Mouse (Mus musculus) heart, embryonic 16.5 days (tissue): ENCODE results near the gene Plekha4. TPM values are rescaled to one million over a fixed set of nuclear protein-coding genes. Genes with fewer than 3 reads are reported as not detected.
A peak's percentile ranks its signal among the peaks of the same experiment; 100 is the strongest.
"Not testable (repeated sequence)": the region's sequence is repeated elsewhere in the genome, so short reads cannot be mapped to it uniquely, and the experiment has no call there.

ENCODE experiments used
- ATAC-seq: fragments of 200-750 bp; cut with Nextera tagmentation; replicated peaks from 2 replicates; pipeline ENCODE4 v1.8.0; 2017; ENCODE audit warnings: moderate number of reproducible peaks; ENCODE audit not compliant: insufficient read depth, low FRiP score; ENCODE audit errors: extremely low read depth
- H3K27ac ChIP-seq: fragments of 300-500 bp; sonication (generic); 2 replicates; pipeline ENCODE4 v1.5.1; 2014; ENCODE audit warnings: mild to moderate bottlenecking, low read length, control low read depth, moderate library complexity
- H3K27me3 ChIP-seq: fragments of 300-500 bp; sonication (generic); 2 replicates; pipeline ENCODE4 v1.6.1; 2014; ENCODE audit warnings: low read length, mixed read lengths; ENCODE audit not compliant: control insufficient read depth, insufficient read depth
- H3K36me3 ChIP-seq: fragments of 300-500 bp; sonication (generic); 2 replicates; pipeline ENCODE4 v1.6.1; 2014; ENCODE audit not compliant: control insufficient read depth, insufficient read depth
- H3K4me1 ChIP-seq: fragments of 300-500 bp; sonication (generic); 2 replicates; pipeline ENCODE4 v1.6.1; 2014; ENCODE audit warnings: low read length, mixed read lengths; ENCODE audit not compliant: control insufficient read depth, insufficient read depth
- H3K4me2 ChIP-seq: fragments of 300-500 bp; sonication (generic); 2 replicates; pipeline ENCODE4 v1.6.1; 2014; ENCODE audit warnings: low read depth, mild to moderate bottlenecking, control low read depth, low read length
- H3K4me3 ChIP-seq: fragments of 300-500 bp; sonication (generic); 2 replicates; pipeline ENCODE4 v1.5.1; 2014; ENCODE audit warnings: mild to moderate bottlenecking, control low read depth, low read length
- H3K9ac ChIP-seq: fragments of 300-500 bp; sonication (generic); 2 replicates; pipeline ENCODE4 v1.6.1; 2014; ENCODE audit warnings: low read length, control low read depth
- H3K9me3 ChIP-seq: fragments of 300-500 bp; sonication (generic); replicated peaks from 2 replicates; pipeline ENCODE4 v1.6.1; 2016; ENCODE audit warnings: low read length; ENCODE audit not compliant: control insufficient read depth
- WGBS: fragments of 180-500 bp; shearing (Covaris S2); extraction: QIAGEN DNeasy Blood & Tissue Kit; methylation state at CpG from one replicate; pipeline ENCODE4 v1.1.7; 2014; 5-methylcytosine and 5-hydroxymethylcytosine counted together
- polyA plus RNA-seq: library from polyadenylated mRNA; unstranded; fragments of >200 nt; fragmentation: Nextera tagmentation; extraction: Ambion mirVana; gene quantifications from 2 replicates; pipeline ENCODE4 v1.2.1, GENCODE M21; 2015

Plekha4 gene
- polyA plus RNA-seq, 1 experiment from 2014 or later, result 1.3 TPM

DNA sequence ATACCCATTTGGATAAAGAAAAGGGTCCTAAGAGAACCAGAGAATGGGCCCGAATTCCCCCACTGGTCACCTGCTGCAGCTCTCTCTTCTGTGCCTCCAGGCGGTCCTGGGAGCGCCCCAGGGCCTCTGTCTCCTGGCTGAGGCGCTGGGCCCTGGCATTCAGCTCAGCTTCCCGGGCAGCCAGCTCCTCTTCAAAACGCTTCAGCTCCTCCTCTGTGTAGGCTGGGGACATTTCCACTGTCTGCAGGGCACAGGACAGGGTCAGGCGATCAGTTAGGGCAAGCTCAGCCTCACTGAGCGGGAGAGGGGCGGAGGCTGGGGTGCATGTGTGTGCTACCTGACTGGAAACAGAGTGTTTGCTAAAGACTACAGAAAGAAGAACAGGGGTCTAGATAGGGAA is 31.6 kb upstream of the Plekha4 start:
- peaks cover 5% of the 10 kb centered on the region; the same call in 1 of the 2 replicates for H3K4me1 ChIP-seq
- no peaks in the 10 kb centered on the region for H3K9me3 ChIP-seq
- 85% methylated on average over 9 of the region's 9 CpGs for WGBS
- H3K36me3 ChIP-seq, result peaks cover 33% of the 10 kb centered on the region
- H3K9ac ChIP-seq, result no peak overlapping the region
- H3K27me3 ChIP-seq, result no peaks in the 10 kb centered on the region
- ATAC-seq, result no peak
- no peak overlapping the region for H3K4me2 ChIP-seq
- H3K27ac ChIP-seq, result no peak overlapping the region
- H3K4me3 ChIP-seq, result no peak overlapping the region

DNA sequence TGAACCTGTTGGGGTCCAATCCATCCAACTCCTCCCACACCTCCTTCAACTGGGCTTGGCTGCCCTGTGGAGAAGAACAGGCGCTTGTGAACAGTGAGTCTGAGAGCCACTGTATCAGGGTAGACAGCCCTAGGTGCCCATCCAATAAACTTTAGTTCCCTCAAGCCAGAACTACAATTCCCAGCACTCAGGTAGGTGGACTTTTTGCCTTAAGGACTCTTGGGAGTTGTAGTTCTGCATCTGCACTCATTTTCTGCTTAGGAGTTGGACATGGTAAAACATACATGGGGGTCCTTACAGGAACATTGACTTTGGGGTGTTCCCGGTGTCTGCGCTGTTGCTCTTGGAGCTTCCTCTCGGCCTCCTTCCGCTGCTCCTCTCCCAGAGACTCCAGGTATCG is 27.7 kb upstream of the Plekha4 start:
- Histone ChIP-seq H3K36me3 (peaks cover 33% of the 10 kb centered on the region), H3K9ac (no peak overlapping the region), H3K27me3 (no peaks in the 10 kb centered on the region), H3K4me1 (no peaks in the 10 kb centered on the region), H3K27ac (no peak overlapping the region), H3K9me3 (no peaks in the 10 kb centered on the region), H3K4me3 (no peak overlapping the region), H3K4me2 (no peak overlapping the region)
- 95% methylated on average over 6 of the region's 6 CpGs for WGBS
- no peak for ATAC-seq

DNA sequence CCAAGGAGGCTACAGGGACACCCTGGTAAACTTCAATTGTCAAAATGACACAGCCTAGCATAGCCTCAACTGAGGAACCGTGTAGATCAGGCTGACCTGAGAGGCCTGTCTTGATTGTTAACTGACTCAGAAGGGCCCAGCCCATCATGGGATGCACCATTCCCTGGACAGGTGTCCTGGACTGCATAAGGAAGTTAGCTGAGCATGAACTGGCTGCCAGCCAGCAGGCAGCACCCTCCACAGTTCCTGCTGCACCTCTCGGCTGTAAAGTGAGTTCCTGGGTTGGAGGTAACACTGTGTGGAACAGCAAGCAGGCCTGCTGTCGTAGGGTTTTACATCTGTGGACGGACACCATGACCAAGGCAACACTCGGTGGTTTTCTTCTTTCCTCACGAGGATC is 18.5 kb upstream of the Plekha4 start:
- Histone ChIP-seq H3K9me3 (no peaks in the 10 kb centered on the region), H3K4me3 (no peak overlapping the region)

DNA sequence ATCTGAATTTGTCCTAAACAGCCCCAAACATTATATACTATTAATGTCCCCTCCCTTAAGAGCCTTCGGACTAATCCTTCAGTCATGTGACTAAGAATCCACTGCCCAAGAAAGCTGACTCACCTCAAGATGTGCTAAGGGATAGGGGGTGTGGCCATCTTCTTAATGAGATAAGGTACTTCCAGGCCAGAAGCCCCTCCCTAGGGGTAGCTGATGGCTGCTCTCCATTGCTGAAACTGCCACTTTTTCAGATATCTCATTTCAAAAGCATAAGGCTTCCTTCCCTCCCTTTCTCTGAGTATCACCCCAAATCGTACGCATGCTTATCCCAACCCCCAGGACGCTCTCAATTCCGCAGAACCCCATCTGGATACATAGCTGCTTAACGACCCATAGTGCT is 17.6 kb upstream of the Plekha4 start:
- ATAC-seq, result no peak
- no peaks in the 10 kb centered on the region for H3K36me3 ChIP-seq
- peak overlapping the region; percentile 83; the same call in 1 of the 2 replicates for H3K4me2 ChIP-seq
- peak overlapping the region; percentile 4; the same call in 1 of the 2 replicates for H3K4me3 ChIP-seq
- H3K4me1 ChIP-seq, result peaks cover 12% of the 10 kb centered on the region
- no peaks in the 10 kb centered on the region for H3K27me3 ChIP-seq
- 84% methylated on average over 6 of the region's 6 CpGs for WGBS
- H3K9me3 ChIP-seq, result no peaks in the 10 kb centered on the region
- H3K27ac ChIP-seq, result no peak overlapping the region
- no peak overlapping the region for H3K9ac ChIP-seq

More for the DNA sequence above, 18.5 kb upstream of the Plekha4 start:
- no peak overlapping the region for H3K27ac ChIP-seq
- H3K4me1 ChIP-seq, result peaks cover 12% of the 10 kb centered on the region
- H3K36me3 ChIP-seq, result no peaks in the 10 kb centered on the region
- no peak for ATAC-seq
- no peak overlapping the region for H3K4me2 ChIP-seq
- H3K27me3 ChIP-seq, result no peaks in the 10 kb centered on the region
- no peak overlapping the region for H3K9ac ChIP-seq
- WGBS, result 81% methylated on average over 6 of the region's 6 CpGs

DNA sequence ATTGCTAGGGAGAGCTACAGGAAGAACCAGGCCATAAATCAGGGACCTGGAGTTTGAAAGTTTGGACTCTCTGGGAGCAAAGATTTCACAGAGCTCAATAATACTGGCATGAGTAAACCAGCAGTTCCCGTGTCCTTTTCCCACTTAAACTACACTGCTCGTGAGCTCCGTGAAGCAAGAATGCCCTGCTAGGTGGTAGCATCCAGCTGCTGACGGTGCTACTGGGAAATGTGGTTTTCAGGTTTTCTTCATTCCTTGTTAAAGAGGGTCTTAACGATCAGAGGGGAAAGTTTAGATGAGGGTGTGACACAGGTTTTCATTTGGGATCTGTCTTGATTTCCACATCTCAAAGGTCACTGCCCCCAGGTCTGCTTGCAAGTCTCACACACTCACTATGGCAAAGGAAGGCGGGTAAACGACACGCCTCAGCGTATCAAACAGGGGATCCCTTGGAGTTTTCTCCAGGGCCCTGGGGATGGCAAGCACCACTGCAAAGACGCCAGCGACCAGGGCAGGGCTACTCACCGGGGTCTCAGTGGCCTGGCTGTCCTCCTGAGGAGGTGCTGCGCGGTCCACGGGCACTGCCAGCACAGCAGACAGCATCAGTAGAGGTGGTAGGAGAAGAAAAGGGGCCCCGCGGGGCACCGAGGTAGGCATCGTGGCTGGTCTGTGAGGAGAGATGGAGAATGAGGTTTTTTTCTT is 16.8 kb upstream of the Plekha4 start:
- no peaks in the 10 kb centered on the region for H3K36me3 ChIP-seq
- no peaks in the 10 kb centered on the region for H3K9me3 ChIP-seq
- peak overlapping the region; percentile 91 for H3K4me3 ChIP-seq
- peak overlapping the region; percentile 86 for H3K27ac ChIP-seq
- 0 out of 2 replicates have a peak, but pooled peaks have one; percentile 3 for ATAC-seq
- 30% methylated on average over 19 of the region's 19 CpGs for WGBS
- H3K4me1 ChIP-seq, result peaks cover 12% of the 10 kb centered on the region
- H3K27me3 ChIP-seq, result no peaks in the 10 kb centered on the region
- H3K4me2 ChIP-seq, result peak overlapping the region; percentile 83
- peak overlapping the region; percentile 94 for H3K9ac ChIP-seq

DNA sequence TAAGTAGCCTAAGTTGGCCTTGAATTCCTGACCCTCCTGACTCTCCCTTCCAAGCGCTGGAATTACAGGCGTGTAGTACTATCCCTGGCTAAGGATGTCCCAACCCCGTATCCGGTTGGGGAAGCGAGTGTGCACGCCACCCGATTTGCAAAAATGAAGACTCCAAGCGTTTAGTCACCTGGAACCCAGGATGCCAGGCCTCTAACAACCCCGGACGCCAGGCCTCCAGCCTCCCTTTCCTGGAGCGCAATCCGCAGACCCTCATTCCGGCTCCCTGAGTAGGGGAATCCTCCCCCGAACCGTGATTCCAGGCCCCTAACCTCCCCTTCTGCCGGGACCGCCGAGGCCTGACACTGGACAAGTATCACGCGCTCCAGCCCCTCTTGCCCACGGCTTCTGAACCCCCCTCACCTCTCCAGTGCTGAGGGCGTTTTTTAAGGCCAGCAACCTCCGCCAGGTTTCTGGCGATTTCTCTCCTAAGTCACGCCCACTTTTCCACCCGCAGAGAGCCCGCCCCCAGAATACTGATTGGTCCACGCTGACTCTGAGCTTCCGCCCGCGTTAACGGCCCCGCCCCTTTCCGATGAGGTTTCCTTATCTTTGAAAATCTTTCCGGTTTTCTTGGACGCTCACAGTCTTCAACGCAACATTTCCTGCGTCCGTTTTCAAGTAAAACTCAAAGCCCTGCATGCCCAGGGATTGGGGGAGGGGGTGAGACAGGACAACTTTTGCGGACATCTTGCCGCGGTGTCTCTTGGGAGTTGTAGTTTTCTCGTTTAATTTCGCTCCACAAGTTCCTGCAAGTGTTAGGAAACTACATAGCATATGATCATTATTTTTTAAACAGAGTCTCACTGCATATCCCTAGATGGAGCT is 16.0 kb upstream of the Plekha4 start, which contains the start of gene Nucb1:
Gene Nucb1 (minus strand): TSS at position 495 of the 876 bp plus-strand sequence.
- peak within 1 kb of the TSS; percentile 83 for H3K4me2 ChIP-seq
- H3K4me3 ChIP-seq, result peak within 1 kb of the TSS; percentile 91
- no peaks in the 10 kb centered on the region for H3K27me3 ChIP-seq
- no peaks in the 10 kb centered on the region for H3K9me3 ChIP-seq
- under 1% methylated on average over 44 of the region's 44 CpGs for WGBS
- H3K4me1 ChIP-seq, result peaks cover 12% of the 10 kb centered on the region
- no peaks in the 10 kb centered on the region for H3K36me3 ChIP-seq
- ATAC-seq, result peak; percentile 91
- peak within 1 kb of the TSS; percentile 94 for H3K9ac ChIP-seq
- H3K27ac ChIP-seq, result peak within 1 kb of the TSS; percentile 86

DNA sequence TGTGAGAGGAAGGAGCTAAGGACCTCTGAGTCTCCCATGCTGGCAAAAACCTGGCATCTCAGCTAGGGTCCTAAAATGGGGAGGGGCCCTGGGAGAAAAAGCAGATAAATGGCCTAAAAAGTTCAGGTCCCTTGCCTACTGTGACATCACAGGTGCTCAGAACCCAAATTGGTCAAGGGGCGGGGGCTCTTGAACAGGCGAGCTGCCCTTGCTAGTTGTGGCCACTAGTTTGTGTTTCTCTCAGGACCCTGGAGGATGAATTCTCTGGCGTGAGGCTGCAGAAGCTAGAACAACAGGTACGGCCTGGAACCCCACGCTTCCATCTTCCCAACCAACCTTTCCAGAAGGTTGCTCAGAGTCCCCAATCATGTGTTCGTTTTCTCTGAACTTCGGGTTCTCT is 11.7 kb upstream of the Plekha4 start:
- no peak overlapping the region for H3K27ac ChIP-seq
- no peaks in the 10 kb centered on the region for H3K36me3 ChIP-seq
- H3K4me3 ChIP-seq, result no peak overlapping the region
- WGBS, result 87% methylated on average over 7 of the region's 7 CpGs
- no peaks in the 10 kb centered on the region for H3K9me3 ChIP-seq
- H3K4me2 ChIP-seq, result no peak overlapping the region
- no peak for ATAC-seq
- H3K9ac ChIP-seq, result no peak overlapping the region
- no peaks in the 10 kb centered on the region for H3K27me3 ChIP-seq
- H3K4me1 ChIP-seq, result peaks cover 2% of the 10 kb centered on the region

DNA sequence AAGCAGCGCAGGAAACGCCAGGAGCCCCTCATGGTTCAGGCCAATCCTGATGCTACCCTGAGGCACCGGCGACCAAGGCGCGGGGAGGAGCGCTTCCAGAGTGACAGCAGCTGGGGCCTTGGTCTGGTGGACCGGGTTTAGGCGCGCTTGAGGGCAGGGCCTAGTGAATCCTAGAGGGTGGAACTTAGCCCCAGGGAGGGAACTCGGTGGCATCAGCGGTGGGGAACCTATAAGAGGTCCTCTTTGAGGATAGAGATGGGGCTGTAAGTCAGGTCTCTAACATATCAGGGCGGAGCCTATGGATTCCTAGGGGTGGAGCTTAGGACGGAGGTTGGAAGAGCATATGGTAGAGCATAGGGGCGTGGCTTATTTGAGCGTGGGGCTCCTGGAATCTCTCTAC is 10.7 kb upstream of the Plekha4 start:
- Histone ChIP-seq H3K27me3 (no peaks in the 10 kb centered on the region), H3K9me3 (no peaks in the 10 kb centered on the region), H3K4me2 (0 out of 2 replicates have a peak overlapping the region, but pooled peaks have one; percentile 11), H3K27ac (no peak overlapping the region), H3K4me3 (no peak overlapping the region), H3K4me1 (no peaks in the 10 kb centered on the region; the same call in 1 of the 2 replicates), H3K9ac (no peak overlapping the region), H3K36me3 (no peaks in the 10 kb centered on the region)
- peak; percentile 44 for ATAC-seq
- WGBS, result 27% methylated on average over 16 of the region's 16 CpGs

DNA sequence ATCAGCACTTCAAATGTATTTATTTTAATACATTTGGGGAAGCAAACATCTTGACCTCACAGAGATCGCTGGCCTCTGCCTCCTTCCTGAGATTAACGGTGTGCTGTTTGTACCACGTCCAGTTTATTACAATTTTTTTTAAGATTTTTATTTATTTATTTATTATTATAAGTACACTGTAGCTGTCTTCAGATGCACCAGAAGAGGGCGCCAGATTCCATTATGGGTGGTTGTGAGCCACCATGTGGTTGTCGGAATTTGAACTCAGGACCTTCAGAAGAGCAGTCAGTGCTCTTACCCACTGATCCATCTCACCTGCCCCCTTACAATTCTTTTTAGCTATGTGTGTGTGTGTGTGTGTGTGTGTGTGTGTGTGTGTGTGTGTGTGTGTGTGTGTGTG is 9.3 kb upstream of the Plekha4 start:
- not testable (repeated sequence) for H3K27me3 ChIP-seq, H3K27ac ChIP-seq, H3K4me1 ChIP-seq, H3K4me2 ChIP-seq, H3K36me3 ChIP-seq, ATAC-seq, H3K9ac ChIP-seq, H3K4me3 ChIP-seq, H3K9me3 ChIP-seq
- 64% methylated on average over 5 of the region's 5 CpGs for WGBS
